Mouse (Mus musculus): ENCODE data around the gene Lypla2. TPM values are rescaled to one million over a fixed set of nuclear protein-coding genes. Genes with fewer than 3 reads are reported as not detected.

The Lypla2 gene
- polyA plus RNA-seq, 1 experiment: 63.6 TPM

- DNase-seq (ENCODE audit: low spot score): peak; percentile 82
Observed at GRCm38 (mm10) chr4:135920304-135921241, 51.9 kb downstream of the Lypla2 start, which contains the start of gene Fuca1. Fuca1 (plus strand) TSS chr4:135920735.

- DNase-seq (ENCODE audit: low spot score): no peak
Observed at GRCm38 (mm10) chr4:135919280-135919639, 53.2 kb downstream of the Lypla2 start.

- DNase-seq (ENCODE audit: low spot score): no peak
Observed at GRCm38 (mm10) chr4:135918635-135919279, 53.7 kb downstream of the Lypla2 start.

Other genes starting within 250 kb of the Lypla2 start
- gene Il22ra1, start 244.5 kb downstream of the Lypla2 start, polyA plus RNA-seq (2012; rRNA removed): 0.38 and 0.47 TPM in 2 replicates
- gene Myom3, start 212.9 kb downstream of the Lypla2 start, polyA plus RNA-seq (2012; rRNA removed): 0.21 and 0.25 TPM in 2 replicates
- gene Srsf10, start 116.9 kb downstream of the Lypla2 start, polyA plus RNA-seq (2012; rRNA removed): 50.8 and 61.7 TPM in 2 replicates
- 100 and 122 TPM in 2 replicates for gene Pnrc2, start 98.8 kb downstream of the Lypla2 start, polyA plus RNA-seq (2012; rRNA removed)
- gene Cnr2, start 77.2 kb downstream of the Lypla2 start, polyA plus RNA-seq (2012; rRNA removed): 0.43 and 0.56 TPM in 2 replicates
- 75.9 and 84.2 TPM in 2 replicates for gene Fuca1, start 51.9 kb downstream of the Lypla2 start, polyA plus RNA-seq (2012; rRNA removed)
- gene Hmgcl, start 26.2 kb downstream of the Lypla2 start, polyA plus RNA-seq (2012; rRNA removed): 64.9 and 79.9 TPM in 2 replicates
- 20.4 and 36.8 TPM in 2 replicates for gene Gale, start 8.9 kb downstream of the Lypla2 start, polyA plus RNA-seq (2012; rRNA removed)
- 41.4 and 46.9 TPM in 2 replicates for gene Pithd1, start 14.6 kb upstream of the Lypla2 start, polyA plus RNA-seq (2012; rRNA removed)
- gene Eloa, start 49.1 kb upstream of the Lypla2 start, polyA plus RNA-seq (2012; rRNA removed): 25.2 and 28.1 TPM in 2 replicates
- gene Rpl11, start 80.8 kb upstream of the Lypla2 start, polyA plus RNA-seq (2012; rRNA removed): 979 and 1,127 TPM in 2 replicates
- gene Id3, start 170.9 kb upstream of the Lypla2 start, polyA plus RNA-seq (2012; rRNA removed): 272 and 386 TPM in 2 replicates
- 0.50 TPM in 2 replicates for gene E2f2, start 199.8 kb upstream of the Lypla2 start, polyA plus RNA-seq (2012; rRNA removed)
- gene Asap3, start 233.7 kb upstream of the Lypla2 start, polyA plus RNA-seq (2012; rRNA removed): 11.7 and 11.8 TPM in 2 replicates